Mouse (Mus musculus) embryonic fibroblast, embryonic 13.5 days (primary cell): ENCODE data around the gene Dazl. TPM values are rescaled to one million over a fixed set of nuclear protein-coding genes. Genes with fewer than 3 reads are reported as not detected.

Source experiments
- H3K27ac ChIP-seq: 2 replicates; pipeline ENCODE4 v1.5.1; 2012; ENCODE audit warnings: low read length, control low read depth, inconsistent platforms; ENCODE audit not compliant: insufficient read depth
- H3K4me1 ChIP-seq: 2 replicates; pipeline ENCODE4 v1.6.1; 2011; ENCODE audit warnings: low read length; ENCODE audit not compliant: control insufficient read depth, insufficient read depth
- H3K4me3 ChIP-seq: 2 replicates; pipeline ENCODE4 v1.5.1; 2011; ENCODE audit warnings: mild to moderate bottlenecking, control low read depth, low read length; ENCODE audit not compliant: insufficient read depth
- CTCF ChIP-seq: IDR thresholded peaks from 2 replicates; pipeline ENCODE4 v1.5.1; 2011; ENCODE audit warnings: mild to moderate bottlenecking, control low read depth, low read length, moderate library complexity, borderline replicate concordance; ENCODE audit not compliant: insufficient read depth
- POLR2A ChIP-seq: IDR thresholded peaks from 2 replicates; pipeline ENCODE4 v1.6.1; 2011; ENCODE audit warnings: low read depth, mild to moderate bottlenecking, control low read depth, low read length, moderate library complexity
- polyA plus RNA-seq: library from polyadenylated mRNA; stranded (reverse); fragments of >200 nt; gene quantifications from 2 replicates; pipeline ENCODE4 v1.2.4, GENCODE M21; 2011; ENCODE audit warnings: low read depth; ENCODE audit not compliant: missing spikeins, insufficient read length

Gene Dazl
- polyA plus RNA-seq, 1 experiment = not detected

GRCm38 (mm10) chr17:50316216-50317150 lies 23.0 kb upstream of the Dazl start:
- TF ChIP-seq CTCF (no peak), POLR2A (no peak)
- no peak overlapping the region for H3K27ac ChIP-seq
- no peaks in the 10 kb centered on the region for H3K4me1 ChIP-seq
- no peak overlapping the region for H3K4me3 ChIP-seq

- no peak overlapping the region for H3K27ac ChIP-seq
- H3K4me1 ChIP-seq = no peaks in the 10 kb centered on the region
- no peak overlapping the region for H3K4me3 ChIP-seq
- TF ChIP-seq CTCF (no peak), POLR2A (no peak)
Observed at GRCm38 (mm10) chr17:50310148-50310802, 16.8 kb upstream of the Dazl start.

- Histone ChIP-seq H3K4me1 (no peaks in the 10 kb centered on the region), H3K4me3 (no peak overlapping the region), H3K27ac (no peak overlapping the region)
- TF ChIP-seq CTCF = no peak
- TF ChIP-seq POLR2A = no peak
Observed at GRCm38 (mm10) chr17:50309512-50310072, 16.2 kb upstream of the Dazl start.

- H3K4me1 ChIP-seq = no peaks in the 10 kb centered on the region
- no peak for TF ChIP-seq POLR2A
- no peak for TF ChIP-seq CTCF
- no peak overlapping the region for H3K27ac ChIP-seq
Observed at GRCm38 (mm10) chr17:50308880-50309279, 15.4 kb upstream of the Dazl start.

GRCm38 (mm10) chr17:50308059-50308647 lies 14.7 kb upstream of the Dazl start:
- no peak overlapping the region for H3K4me3 ChIP-seq
- H3K4me1 ChIP-seq = no peaks in the 10 kb centered on the region
- TF ChIP-seq CTCF (no peak), POLR2A (no peak)
- H3K27ac ChIP-seq = no peak overlapping the region

More at GRCm38 (mm10) chr17:50308880-50309279, 15.4 kb upstream of the Dazl start:
- no peak overlapping the region for H3K4me3 ChIP-seq

GRCm38 (mm10) chr17:50302867-50303266 lies 9.4 kb upstream of the Dazl start:
- TF ChIP-seq CTCF = no peak
- no peak for TF ChIP-seq POLR2A
- no peak overlapping the region for H3K4me3 ChIP-seq
- H3K4me1 ChIP-seq = no peaks in the 10 kb centered on the region
- no peak overlapping the region for H3K27ac ChIP-seq

GRCm38 (mm10) chr17:50300171-50300841 lies 6.9 kb upstream of the Dazl start:
- Histone ChIP-seq H3K4me3 (no peak overlapping the region), H3K27ac (no peak overlapping the region), H3K4me1 (no peaks in the 10 kb centered on the region)
- TF ChIP-seq CTCF = no peak
- no peak for TF ChIP-seq POLR2A

GRCm38 (mm10) chr17:50298821-50299220 lies 5.4 kb upstream of the Dazl start:
- TF ChIP-seq POLR2A (no peak), CTCF (no peak)
- H3K4me3 ChIP-seq = no peak overlapping the region
- H3K4me1 ChIP-seq = no peaks in the 10 kb centered on the region
- H3K27ac ChIP-seq = no peak overlapping the region

GRCm38 (mm10) chr17:50294726-50295125 lies 1.3 kb upstream of the Dazl start:
- TF ChIP-seq CTCF = no peak
- TF ChIP-seq POLR2A = no peak
- no peak overlapping the region for H3K4me3 ChIP-seq

GRCm38 (mm10) chr17:50292661-50293171 lies 720 bp downstream of the Dazl start:
- Histone ChIP-seq H3K27ac (no peak overlapping the region), H3K4me3 (peak overlapping the region; percentile 26; the same call in 1 of the 2 replicates), H3K4me1 (no peaks in the 10 kb centered on the region)
- TF ChIP-seq CTCF (no peak), POLR2A (peak; percentile 45; the same call in 1 of the 2 replicates)

More at GRCm38 (mm10) chr17:50294726-50295125, 1.3 kb upstream of the Dazl start:
- H3K4me1 ChIP-seq = no peaks in the 10 kb centered on the region
- no peak overlapping the region for H3K27ac ChIP-seq
